Mouse (Mus musculus): ENCODE measurements around the gene Taf9b.

DNA sequence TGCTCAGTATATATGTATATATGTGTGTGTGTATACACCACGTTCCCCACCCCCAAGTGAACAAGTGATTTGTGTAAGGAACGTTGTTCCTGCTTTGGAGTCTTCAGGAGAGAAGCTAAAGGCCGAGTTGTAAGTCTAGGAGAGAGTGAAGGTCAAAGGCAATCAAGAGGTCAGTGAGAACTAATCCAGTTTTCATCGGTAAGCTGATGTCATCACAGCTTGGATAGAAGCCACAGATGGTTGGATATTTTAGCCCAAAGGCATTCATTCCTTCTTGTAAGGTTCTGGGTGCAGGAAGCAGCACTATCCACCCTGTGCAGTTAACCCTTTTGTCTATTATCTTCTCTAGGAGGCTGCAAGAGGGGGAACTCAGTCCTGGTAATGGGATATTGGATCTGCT lies 30.9 kb downstream of the Taf9b start:
- no peak for TF ChIP-seq CTCF (IDR thresholded peaks at IDR 0.05; ENCODE audit: low read depth)
- no peak for TF ChIP-seq EP300 (IDR thresholded peaks at IDR 0.05; ENCODE audit: low read depth)
